Mouse (Mus musculus) forebrain, embryonic 11.5 days (tissue): Measurements from ENCODE around the gene Prkag2. TPM values are rescaled to one million over a fixed set of nuclear protein-coding genes. Genes with fewer than 3 reads are reported as not detected.

Experiments used
- ATAC-seq: fragments of 200-750 bp; cut with Nextera tagmentation; replicated peaks from 2 replicates; pipeline ENCODE4 v1.8.0; 2017; ENCODE audit warnings: moderate TSS enrichment; ENCODE audit not compliant: low FRiP score
- DNase-seq: peaks from one replicate; pipeline ENCODE4 v3.0.0-alpha.2; 2017; ENCODE audit warnings: low spot score
- H3K27ac ChIP-seq: fragments of 300-500 bp; sonication (generic); 2 replicates; pipeline ENCODE4 v1.5.1; 2014; ENCODE audit warnings: low read depth, low read length
- H3K27me3 ChIP-seq: fragments of 300-500 bp; sonication (generic); 2 replicates; pipeline ENCODE4 v1.6.1; 2014; ENCODE audit warnings: mild to moderate bottlenecking, low read length, mixed read lengths; ENCODE audit not compliant: control insufficient read depth, insufficient read depth
- H3K36me3 ChIP-seq: fragments of 300-500 bp; sonication (generic); 2 replicates; pipeline ENCODE4 v1.6.1; 2014; ENCODE audit warnings: mild to moderate bottlenecking, low read length, moderate library complexity, mixed read lengths; ENCODE audit not compliant: control insufficient read depth, insufficient read depth
- H3K4me1 ChIP-seq: fragments of 300-500 bp; sonication (generic); replicated peaks from 2 replicates; pipeline ENCODE4 v1.6.1; 2014; ENCODE audit warnings: low read length, mixed read lengths; ENCODE audit not compliant: control insufficient read depth, insufficient read depth
- H3K4me2 ChIP-seq: fragments of 300-500 bp; sonication (generic); 2 replicates; pipeline ENCODE4 v1.6.1; 2014; ENCODE audit warnings: low read depth, mild to moderate bottlenecking, low read length, moderate library complexity, mixed read lengths; ENCODE audit not compliant: severe bottlenecking
- H3K4me3 ChIP-seq: fragments of 300-500 bp; sonication (generic); 2 replicates; pipeline ENCODE4 v1.5.1; 2014; ENCODE audit warnings: low read depth, low read length
- H3K9ac ChIP-seq: fragments of 300-500 bp; sonication (generic); 2 replicates; pipeline ENCODE4 v1.6.1; 2014; ENCODE audit warnings: low read length
- H3K9me3 ChIP-seq: fragments of 300-500 bp; sonication (generic); 2 replicates; pipeline ENCODE4 v1.6.1; 2016; ENCODE audit warnings: low read length, mixed read lengths; ENCODE audit not compliant: control insufficient read depth
- WGBS: fragments of 180-500 bp; shearing (Covaris S2); extraction: QIAGEN DNeasy Blood & Tissue Kit; methylation state at CpG from one replicate; pipeline ENCODE4 v1.1.7; 2014; 5-methylcytosine and 5-hydroxymethylcytosine counted together
- polyA plus RNA-seq: library from polyadenylated mRNA; unstranded; fragments of >200 nt; fragmentation: Nextera tagmentation; extraction: Ambion mirVana; gene quantifications from 2 replicates; pipeline ENCODE4 v1.2.1, GENCODE M21; 2014

Prkag2 gene
- polyA plus RNA-seq, 1 experiment from 2014 or later: 54.4 TPM

GRCm38 (mm10) chr5:24981765-24982164 is 118.7 kb downstream of the Prkag2 start:
- WGBS: 82% methylated on average over 6 of the region's 6 CpGs
- H3K36me3 ChIP-seq: no peaks in the 10 kb centered on the region
- DNase-seq: no peak
- no peaks in the 10 kb centered on the region for H3K9me3 ChIP-seq
- peaks cover 3% of the 10 kb centered on the region; the same call in 1 of the 2 replicates for H3K4me1 ChIP-seq
- H3K4me2 ChIP-seq: no peak overlapping the region
- no peak overlapping the region for H3K9ac ChIP-seq
- no peaks in the 10 kb centered on the region for H3K27me3 ChIP-seq
- no peak for ATAC-seq
- no peak overlapping the region for H3K27ac ChIP-seq
- no peak overlapping the region for H3K4me3 ChIP-seq

DNA sequence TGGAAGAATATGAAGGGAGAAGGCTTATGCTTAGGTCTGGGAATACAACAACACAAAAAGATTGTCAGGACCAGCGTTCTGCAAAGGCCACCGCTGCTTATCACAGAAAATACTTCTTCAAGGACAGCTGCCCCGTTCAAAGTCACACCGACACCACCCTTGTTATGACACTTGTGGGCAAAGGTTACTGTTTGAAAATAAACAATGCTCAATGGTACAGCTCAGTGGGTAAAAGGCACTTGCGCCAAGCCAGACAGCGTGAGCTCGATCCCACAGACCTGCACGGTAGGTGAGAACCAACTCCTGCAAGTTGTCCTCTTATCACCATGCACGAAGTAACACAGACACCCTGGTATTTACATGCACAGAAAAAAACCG is 120.5 kb downstream of the Prkag2 start:
- no peak overlapping the region for H3K4me3 ChIP-seq
- ATAC-seq (no peak), DNase-seq (no peak)
- no peaks in the 10 kb centered on the region for H3K9me3 ChIP-seq
- 85% methylated on average over 10 of the region's 10 CpGs for WGBS
- no peaks in the 10 kb centered on the region for H3K4me1 ChIP-seq
- no peak overlapping the region for H3K27ac ChIP-seq
- no peak overlapping the region for H3K4me2 ChIP-seq
- H3K9ac ChIP-seq: no peak overlapping the region
- H3K36me3 ChIP-seq: no peaks in the 10 kb centered on the region
- H3K27me3 ChIP-seq: no peaks in the 10 kb centered on the region

- no peak overlapping the region for H3K27ac ChIP-seq
- H3K4me2 ChIP-seq: no peak overlapping the region
- H3K4me3 ChIP-seq: no peak overlapping the region
- no peak for DNase-seq
- H3K4me1 ChIP-seq: no peaks in the 10 kb centered on the region
- WGBS: 38% methylated on average over 4 of the region's 4 CpGs
- no peak overlapping the region for H3K9ac ChIP-seq
- no peaks in the 10 kb centered on the region for H3K27me3 ChIP-seq
- no peak for ATAC-seq
- no peaks in the 10 kb centered on the region for H3K9me3 ChIP-seq
- H3K36me3 ChIP-seq: no peaks in the 10 kb centered on the region
Measured at GRCm38 (mm10) chr5:24979312-24979967, 121.0 kb downstream of the Prkag2 start.

- WGBS: 74% methylated on average over 3 of the region's 3 CpGs
- H3K4me2 ChIP-seq: no peak overlapping the region; the same call in 1 of the 2 replicates
- ATAC-seq (no peak), DNase-seq (no peak)
- H3K27ac ChIP-seq: no peak overlapping the region
- no peak overlapping the region for H3K9ac ChIP-seq
- H3K9me3 ChIP-seq: no peaks in the 10 kb centered on the region
- no peaks in the 10 kb centered on the region for H3K27me3 ChIP-seq
- no peak overlapping the region for H3K4me3 ChIP-seq
- H3K36me3 ChIP-seq: no peaks in the 10 kb centered on the region
- H3K4me1 ChIP-seq: no peaks in the 10 kb centered on the region
Measured at GRCm38 (mm10) chr5:24976907-24977306, 123.5 kb downstream of the Prkag2 start.

DNA sequence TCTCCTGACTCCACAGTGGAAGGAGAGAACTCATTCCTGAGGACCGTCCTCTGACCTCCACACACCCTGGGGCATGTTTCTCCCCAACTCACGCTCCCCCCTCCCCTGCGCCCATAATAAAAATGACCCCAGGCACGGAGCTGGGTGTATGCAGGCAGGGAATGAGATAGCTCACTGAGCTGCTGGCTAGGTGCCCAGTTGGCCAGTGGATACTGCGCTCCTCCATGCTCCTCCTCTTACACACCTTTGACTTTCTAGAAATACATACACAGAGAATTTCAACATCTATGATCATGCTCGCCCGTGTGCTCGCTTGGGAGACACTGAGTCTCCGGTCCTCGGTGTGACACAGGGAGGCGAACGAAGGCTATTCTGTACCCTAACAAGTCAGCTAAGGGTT is 124.2 kb downstream of the Prkag2 start:
- Histone ChIP-seq H3K27me3 (no peaks in the 10 kb centered on the region), H3K36me3 (no peaks in the 10 kb centered on the region)
- no peak for DNase-seq

DNA sequence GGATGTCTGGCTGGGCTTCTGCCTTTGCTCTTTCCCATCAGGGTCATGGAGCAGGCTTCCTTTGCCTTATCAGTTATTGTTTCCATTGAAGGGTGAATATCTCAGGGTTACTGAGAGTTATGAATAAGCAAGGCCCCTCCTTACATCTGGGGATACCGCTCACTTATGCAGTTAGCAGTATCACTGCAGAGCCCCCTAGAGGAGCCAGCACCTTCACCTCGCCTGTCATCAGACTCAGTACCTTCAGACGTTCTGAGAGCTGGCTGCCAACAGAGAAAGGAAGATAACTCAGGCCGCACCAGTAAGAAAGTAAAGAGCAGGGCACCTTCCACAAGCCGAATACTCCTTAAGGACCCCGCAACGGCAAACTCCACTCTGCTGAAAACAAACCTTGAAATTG is 125.3 kb downstream of the Prkag2 start:
- Histone ChIP-seq H3K9me3 (no peaks in the 10 kb centered on the region), H3K4me1 (no peaks in the 10 kb centered on the region), H3K27ac (no peak overlapping the region), H3K36me3 (no peaks in the 10 kb centered on the region), H3K9ac (no peak overlapping the region), H3K4me3 (no peak overlapping the region), H3K4me2 (no peak overlapping the region), H3K27me3 (no peaks in the 10 kb centered on the region)
- no peak for DNase-seq
- no peak for ATAC-seq
- 72% methylated on average over 7 of the region's 7 CpGs for WGBS

More for the DNA sequence above, 124.2 kb downstream of the Prkag2 start:
- 56% methylated on average over 12 of the region's 12 CpGs for WGBS
- Histone ChIP-seq H3K9ac (no peak overlapping the region), H3K9me3 (no peaks in the 10 kb centered on the region), H3K4me3 (no peak overlapping the region), H3K4me2 (no peak overlapping the region), H3K4me1 (no peaks in the 10 kb centered on the region), H3K27ac (no peak overlapping the region)
- no peak for ATAC-seq

DNA sequence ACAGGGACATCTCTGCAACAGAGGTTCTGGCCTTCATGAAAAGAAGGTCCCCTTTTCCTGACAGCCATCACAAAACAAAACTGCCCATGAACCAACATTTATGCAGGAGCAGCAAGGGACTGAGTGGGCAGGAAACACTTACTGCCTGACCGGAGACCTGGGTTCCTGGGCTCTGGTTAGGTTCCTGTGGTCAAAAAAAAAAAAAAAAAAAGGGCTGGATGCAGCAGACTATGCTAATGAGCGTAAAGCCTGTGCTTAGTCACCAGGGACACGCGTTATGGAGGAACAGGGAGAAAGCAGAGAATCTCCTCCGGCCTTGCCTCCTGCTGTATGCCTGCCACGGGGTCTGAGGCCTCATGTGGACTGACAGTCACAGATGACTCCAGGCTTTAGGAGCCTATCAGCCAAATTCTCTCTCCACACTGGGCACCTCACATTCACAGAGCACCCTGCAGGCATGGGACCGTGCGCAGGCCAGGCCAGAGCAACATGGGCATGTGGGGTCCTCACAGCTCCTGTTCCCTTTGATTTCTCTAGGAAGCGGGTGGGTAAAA is 126.7 kb downstream of the Prkag2 start:
- Histone ChIP-seq H3K4me3 (no peak overlapping the region), H3K27me3 (no peaks in the 10 kb centered on the region), H3K9me3 (no peaks in the 10 kb centered on the region), H3K4me2 (no peak overlapping the region), H3K9ac (no peak overlapping the region), H3K4me1 (no peaks in the 10 kb centered on the region), H3K36me3 (no peaks in the 10 kb centered on the region), H3K27ac (no peak overlapping the region)
- 82% methylated on average over 9 of the region's 9 CpGs for WGBS
- ATAC-seq (no peak), DNase-seq (no peak)

DNA sequence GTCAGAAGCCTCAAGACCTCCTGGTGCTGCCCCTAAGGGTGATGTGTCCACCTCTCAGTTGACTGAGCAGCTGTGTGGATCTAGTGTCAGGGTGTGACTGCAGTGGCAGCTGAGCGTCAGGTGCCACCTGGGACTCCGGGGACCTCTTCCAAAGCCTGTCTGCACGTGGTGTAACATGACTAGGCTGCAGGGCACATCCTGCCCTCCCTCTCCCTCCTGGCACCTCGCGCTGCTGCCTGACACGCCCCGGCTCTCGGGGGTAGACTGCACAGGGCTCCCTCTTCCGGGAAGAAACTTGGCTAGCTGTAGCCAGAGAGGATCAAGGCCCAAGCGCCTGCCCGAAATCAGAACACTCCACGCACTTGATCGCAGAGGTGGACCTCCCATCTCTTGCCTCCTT is 127.2 kb downstream of the Prkag2 start:
- 78% methylated on average over 13 of the region's 13 CpGs for WGBS
- Histone ChIP-seq H3K9me3 (no peaks in the 10 kb centered on the region), H3K27ac (no peak overlapping the region), H3K36me3 (no peaks in the 10 kb centered on the region), H3K4me2 (no peak overlapping the region), H3K4me1 (no peaks in the 10 kb centered on the region), H3K4me3 (no peak overlapping the region), H3K9ac (no peak overlapping the region), H3K27me3 (no peaks in the 10 kb centered on the region)
- DNase-seq (no peak), ATAC-seq (no peak)
